In the genomic region with DNA sequence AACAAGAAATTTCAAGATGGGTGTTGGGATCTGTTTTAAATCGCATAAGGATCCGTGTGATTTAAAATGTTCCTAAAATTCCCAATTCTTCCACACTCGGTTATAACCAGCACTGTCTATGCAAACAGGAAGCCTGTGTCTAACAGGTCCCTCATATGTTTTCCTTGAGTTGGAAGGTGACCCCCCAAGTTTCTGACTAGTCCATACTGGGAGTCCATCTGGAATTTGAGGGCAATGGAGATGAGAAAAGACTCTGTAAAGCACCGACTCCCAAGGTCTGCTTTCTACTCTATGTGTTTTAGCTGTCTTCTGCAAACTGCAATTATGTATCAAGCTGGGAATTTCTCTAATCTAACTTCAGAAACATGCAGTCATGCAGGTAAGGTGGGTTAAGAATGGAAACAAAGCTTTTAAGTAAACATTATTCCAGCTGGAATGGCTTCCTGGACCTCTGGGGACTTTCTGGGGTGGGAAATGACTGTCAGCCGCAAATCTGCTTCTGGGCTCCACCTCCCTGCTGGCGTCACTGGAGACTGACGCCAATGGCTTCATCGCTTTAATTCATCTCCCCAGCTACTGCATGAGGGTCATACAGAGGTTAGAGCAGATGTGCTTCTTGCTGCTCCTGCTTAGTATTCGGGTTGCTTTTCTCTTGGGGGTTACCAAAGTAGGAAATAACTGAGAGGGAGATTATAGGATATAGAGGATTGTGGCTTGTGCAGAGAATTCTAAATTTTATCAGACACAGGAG, we compare ENCODE assay signal across 10 mouse cellular contexts. TPM values are rescaled to one million over a fixed set of nuclear protein-coding genes. Genes with fewer than 3 reads are reported as not detected.
DNase-seq lines count a peak whose midpoint lies in the region; ATAC-seq lines count a peak whose summit lies in the region.
"Had no signal": no experiment of that assay in that cellular context is flagged by ENCODE, and none has a peak within 500 bp of the region (broad histone marks: within the 10 kb centered on the region; RNA-seq: fewer than 3 reads in every experiment).

No protein-coding gene starts in this region.

- H3K27me3 ChIP-seq in limb, embryonic 11.5 days (ENCODE audit: control insufficient read depth, insufficient read depth, low read length) = no peaks in the 10 kb centered on the region
- H3K27me3 ChIP-seq in limb, embryonic 10.5 days (ENCODE audit: low read depth, poor library complexity, severe bottlenecking) = no peaks in the 10 kb centered on the region
- no peaks in the 10 kb centered on the region for H3K27me3 ChIP-seq in intestine, embryonic 15.5 days (replicated peaks)
- no peaks in the 10 kb centered on the region for H3K27me3 ChIP-seq in neural tube, embryonic 13.5 days
- no peaks in the 10 kb centered on the region for H3K27me3 ChIP-seq in liver, embryonic 12.5 days (replicated peaks)
- H3K27me3 ChIP-seq: CH12.LX; megakaryocyte, embryonic 14.5 days had no signal

- H3K9me3 ChIP-seq in limb, embryonic 11.5 days (ENCODE audit: control insufficient read depth, low read length) = no peaks in the 10 kb centered on the region
- H3K9me3 ChIP-seq in limb, embryonic 10.5 days (replicated peaks) = no peaks in the 10 kb centered on the region
- no peaks in the 10 kb centered on the region for H3K9me3 ChIP-seq in intestine, embryonic 15.5 days
- no peaks in the 10 kb centered on the region for H3K9me3 ChIP-seq in neural tube, embryonic 13.5 days
- H3K9me3 ChIP-seq in liver, embryonic 12.5 days (replicated peaks) = no peaks in the 10 kb centered on the region
- H3K9me3 ChIP-seq: megakaryocyte, embryonic 14.5 days had no signal

- 39% methylated on average over 9 of the region's 9 CpGs for WGBS in limb, embryonic 11.5 days
- 40% methylated on average over 9 of the region's 9 CpGs for whole genome bisulfite sequencing in limb, embryonic 10.5 days
- WGBS in intestine, embryonic 15.5 days = 25% methylated on average over 9 of the region's 9 CpGs
- 37% methylated on average over 9 of the region's 9 CpGs for WGBS in neural tube, embryonic 13.5 days
- WGBS in liver, embryonic 12.5 days (ENCODE audit: insufficient replicate concordance) = 47% methylated on average over 9 of the region's 9 CpGs

- H3K27ac ChIP-seq in limb, embryonic 11.5 days (replicated peaks; ENCODE audit: low read depth, low read length) = no peak overlapping the region
- no peak overlapping the region; the same call in 1 of the 2 replicates for H3K27ac ChIP-seq in limb, embryonic 10.5 days
- 0 out of 2 replicates have a peak overlapping the region, but pooled peaks have one; percentile 7 for H3K27ac ChIP-seq in intestine, embryonic 15.5 days
- H3K27ac ChIP-seq in neural tube, embryonic 13.5 days (replicated peaks) = peak overlapping the region; percentile 46
- no peak overlapping the region for H3K27ac ChIP-seq in liver, embryonic 12.5 days

- no peak overlapping the region for H3K4me2 ChIP-seq in limb, embryonic 11.5 days (ENCODE audit: low read depth, severe bottlenecking)
- peak overlapping the region; percentile 26; the same call in 1 of the 2 replicates for H3K4me2 ChIP-seq in intestine, embryonic 15.5 days (replicated peaks)
- 0 out of 2 replicates have a peak overlapping the region, but pooled peaks have one; percentile 18 for H3K4me2 ChIP-seq in neural tube, embryonic 13.5 days
- H3K4me2 ChIP-seq in liver, embryonic 12.5 days = no peak overlapping the region

- no peaks in the 10 kb centered on the region for H3K36me3 ChIP-seq in limb, embryonic 11.5 days (ENCODE audit: control insufficient read depth, insufficient read depth, low read length)
- H3K36me3 ChIP-seq in limb, embryonic 10.5 days = no peaks in the 10 kb centered on the region
- H3K36me3 ChIP-seq in intestine, embryonic 15.5 days = no peaks in the 10 kb centered on the region
- H3K36me3 ChIP-seq in neural tube, embryonic 13.5 days = no peaks in the 10 kb centered on the region
- H3K36me3 ChIP-seq in liver, embryonic 12.5 days = no peaks in the 10 kb centered on the region

- H3K4me3 ChIP-seq in limb, embryonic 11.5 days (ENCODE audit: low read depth, low read length) = no peak overlapping the region
- no peak overlapping the region for H3K4me3 ChIP-seq in limb, embryonic 10.5 days
- no peak overlapping the region for H3K4me3 ChIP-seq in intestine, embryonic 15.5 days (replicated peaks)
- no peak overlapping the region for H3K4me3 ChIP-seq in neural tube, embryonic 13.5 days
- H3K4me3 ChIP-seq in liver, embryonic 12.5 days = no peak overlapping the region
- H3K4me3 ChIP-seq: megakaryocyte, embryonic 14.5 days had no signal

- peak; percentile 45 for DNase-seq in limb, embryonic 11.5 days (ENCODE audit: low spot score)
- no peak for DNase-seq in limb, embryonic 10.5 days (ENCODE audit: low spot score)
- DNase-seq in heart, adult 11 months = peak; percentile 96
- no peak for DNase-seq in thymus, adult 18-20 months
- no peak for DNase-seq in natural killer cell, adult 2 months (ENCODE audit: low spot score in 2 of 2)

- no peaks in the 10 kb centered on the region for H3K4me1 ChIP-seq in limb, embryonic 11.5 days (ENCODE audit: control insufficient read depth, insufficient read depth, low read length)
- H3K4me1 ChIP-seq in limb, embryonic 10.5 days = peaks cover 21% of the 10 kb centered on the region
- H3K4me1 ChIP-seq in intestine, embryonic 15.5 days (replicated peaks) = peaks cover 7% of the 10 kb centered on the region; the same call in 1 of the 2 replicates
- peaks cover 15% of the 10 kb centered on the region for H3K4me1 ChIP-seq in neural tube, embryonic 13.5 days (replicated peaks)
- peaks cover 47% of the 10 kb centered on the region for H3K4me1 ChIP-seq in liver, embryonic 12.5 days

- ATAC-seq in limb, embryonic 11.5 days (ENCODE audit: insufficient number of reproducible peaks, low FRiP score, low TSS enrichment, low read depth) = peak; percentile 52; the same call in 1 of the 2 replicates
- peak; percentile 71 for ATAC-seq in intestine, embryonic 15.5 days
- peak; percentile 81 for ATAC-seq in neural tube, embryonic 13.5 days (ENCODE audit: low read depth)
- no peak for ATAC-seq in liver, embryonic 12.5 days

- H3K9ac ChIP-seq in limb, embryonic 11.5 days (ENCODE audit: low read length) = no peak overlapping the region
- H3K9ac ChIP-seq in intestine, embryonic 15.5 days = no peak overlapping the region
- no peak overlapping the region for H3K9ac ChIP-seq in neural tube, embryonic 13.5 days
- no peak overlapping the region for H3K9ac ChIP-seq in liver, embryonic 12.5 days

RNA-seq across cellular contexts. Expression of gene Fam163a, which starts 25.7 kb away (rescaled TPM):
- polyA plus RNA-seq in limb, embryonic 11.5 days (2014; fragmentation: Nextera tagmentation; extraction: Ambion mirVana) = 0.35 and 0.39 TPM in 2 replicates
- 0.33 and 0.34 TPM in 2 replicates for polyA plus RNA-seq in limb, embryonic 10.5 days (2016; fragmentation: Nextera tagmentation; extraction: Ambion mirVana)
- polyA plus RNA-seq in intestine, embryonic 15.5 days (2015; fragmentation: Nextera tagmentation; extraction: Ambion mirVana) = 5.7 and 6.3 TPM in 2 replicates
- polyA plus RNA-seq in neural tube, embryonic 13.5 days (2015; fragmentation: Nextera tagmentation; extraction: Ambion mirVana) = 6.2 and 7.2 TPM in 2 replicates
- polyA plus RNA-seq in liver, embryonic 12.5 days (2016; fragmentation: Nextera tagmentation; extraction: Ambion mirVana) = 0.10 and 0.17 TPM in 2 replicates

Comparison
In these comparisons a context has a peak if more than half of its experiments do, and no peak if none do; other contexts are left out.
1. DNase-seq: peak in limb, embryonic 11.5 days (single experiment) and heart, adult 11 months (single experiment); none in limb, embryonic 10.5 days (single experiment), thymus, adult 18-20 months (0 of 2) and natural killer cell, adult 2 months (0 of 2).
2. H3K27ac ChIP-seq: peak in intestine, embryonic 15.5 days (single experiment) and neural tube, embryonic 13.5 days (single experiment); none in limb, embryonic 11.5 days (single experiment), limb, embryonic 10.5 days (single experiment) and liver, embryonic 12.5 days (single experiment).
3. H3K4me2 ChIP-seq: peak in intestine, embryonic 15.5 days (single experiment) and neural tube, embryonic 13.5 days (single experiment); none in limb, embryonic 11.5 days (single experiment) and liver, embryonic 12.5 days (single experiment).